Mouse (Mus musculus) E14TG2a.4 (cell line): ENCODE results near the gene Usp10.

Source experiments
- CTCF ChIP-seq: conservative IDR thresholded peaks from 2 replicates; pipeline ENCODE4 v1.5.1; 2014; ENCODE audit warnings: low read length
- NANOG ChIP-seq: IDR thresholded peaks from 2 replicates; pipeline ENCODE4 v1.6.1; 2014; ENCODE audit warnings: borderline replicate concordance, low read length, mixed read lengths
- POU5F1 ChIP-seq: IDR thresholded peaks from 2 replicates; pipeline ENCODE4 v1.6.1; 2014; ENCODE audit warnings: low read length, borderline replicate concordance

DNA sequence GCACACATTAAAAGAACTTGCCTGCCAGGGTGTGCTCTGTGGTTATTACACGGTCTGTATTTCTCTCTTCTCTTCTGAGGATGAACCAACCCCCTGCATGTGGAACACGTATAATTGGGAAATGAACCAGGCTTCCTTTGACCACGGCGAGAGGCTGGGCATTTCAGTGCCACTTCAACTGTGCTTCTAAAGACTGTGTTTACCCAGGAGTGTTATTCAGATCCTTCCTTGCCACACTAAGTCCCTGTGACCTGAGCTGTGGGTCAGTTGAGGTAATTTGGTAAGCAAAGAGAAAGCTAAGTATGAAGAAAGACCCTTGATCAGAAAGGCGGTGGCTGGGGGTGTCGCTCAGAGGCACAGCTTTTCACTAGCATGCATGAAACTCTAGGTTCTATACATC, 28.9 kb upstream of the Usp10 start:
- TF ChIP-seq CTCF (no peak), POU5F1 (no peak), NANOG (no peak)
